Mouse (Mus musculus) heart, adult 2 months (tissue): Measurements from ENCODE around the gene Srbd1.

Source experiments
- CTCF ChIP-seq: fragments of 200-600 bp; IDR thresholded peaks from 2 replicates; pipeline ENCODE4 v1.8.1; 2022; ENCODE audit warnings: antibody characterized with exemption, mild to moderate bottlenecking, moderate library complexity
- POLR2A ChIP-seq: fragments of 200-500 bp; IDR thresholded peaks from 2 replicates; pipeline ENCODE4 v1.6.1; 2011; ENCODE audit warnings: mild to moderate bottlenecking, low read depth, low read length, control low read depth; ENCODE audit not compliant: insufficient read depth

DNA sequence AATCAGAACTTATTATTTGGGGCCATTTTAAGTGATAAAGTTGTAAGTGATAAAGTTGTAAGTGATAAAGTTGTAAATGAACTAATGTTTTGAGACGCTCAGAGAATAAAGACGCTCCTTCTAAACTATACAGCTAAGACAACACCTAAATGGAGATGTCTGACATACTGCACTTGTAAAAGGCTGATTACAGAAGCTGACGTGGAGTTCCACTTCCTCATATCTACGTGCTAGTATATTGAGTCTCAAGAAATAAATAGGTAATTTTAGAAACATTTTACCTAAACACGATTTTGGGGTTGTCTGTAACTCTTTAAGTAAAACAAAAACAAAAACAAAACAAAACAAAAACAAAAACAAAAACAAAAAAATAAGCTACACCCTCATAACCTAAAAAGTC lies 84.1 kb downstream of the Srbd1 start:
- TF ChIP-seq CTCF (no peak), POLR2A (no peak)
